Mouse (Mus musculus) megakaryocyte, embryonic 14.5 days (primary cell): ENCODE results near the gene Hdac7.

ENCODE experiments used
- FLI1 ChIP-seq: IDR thresholded peaks from 2 replicates; pipeline ENCODE4 v1.6.1; 2012; ENCODE audit warnings: low read length, inconsistent platforms, mixed read lengths
- GATA1 ChIP-seq: IDR thresholded peaks from 3 replicates; pipeline ENCODE4 v1.6.1; 2012; ENCODE audit warnings: mixed read lengths, low read length, inconsistent platforms, borderline replicate concordance

DNA sequence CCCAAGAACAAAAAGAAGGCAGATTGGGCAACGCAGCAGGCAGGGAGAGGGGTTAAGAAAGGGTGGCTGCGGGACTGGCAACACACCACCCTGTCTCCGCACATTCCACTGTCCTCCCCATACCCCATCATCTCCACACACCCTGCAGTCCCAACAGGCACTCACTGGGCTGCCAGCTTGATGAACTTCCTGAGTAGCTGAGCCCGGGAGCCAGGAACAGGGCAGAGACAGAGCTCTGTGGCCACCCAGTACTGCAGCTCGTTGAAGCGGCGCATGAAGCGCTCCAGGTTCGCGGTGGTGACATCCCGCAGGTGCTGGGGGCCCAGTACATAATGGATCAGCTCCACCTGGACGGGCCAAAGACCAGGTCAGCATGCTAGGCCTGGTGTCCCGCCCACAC lies 94.5 kb downstream of the Hdac7 start:
- no peak for TF ChIP-seq GATA1
- no peak for TF ChIP-seq FLI1
